Mouse (Mus musculus): ENCODE data around the gene Plxnd1. TPM values are rescaled to one million over a fixed set of nuclear protein-coding genes. Genes with fewer than 3 reads are reported as not detected.

Gene Plxnd1
- polyA plus RNA-seq, 1 experiment, result 115 TPM

- no peak for TF ChIP-seq CTCF (IDR thresholded peaks at IDR 0.05; ENCODE audit: extremely low read depth, insufficient read depth, low read length)
- no peak for TF ChIP-seq POLR2A (IDR thresholded peaks at IDR 0.05; ENCODE audit: extremely low read depth, insufficient read depth, low read length)
- H3K4me1 ChIP-seq (ENCODE audit: control insufficient read depth, insufficient read depth, low read length), result peaks cover 18% of the 10 kb centered on the region
- peak overlapping the region; percentile 20; the same call in 1 of the 2 replicates for H3K27ac ChIP-seq (ENCODE audit: insufficient read depth, low read length)
- H3K4me3 ChIP-seq (ENCODE audit: insufficient read depth, low read length), result no peak overlapping the region
Measured at GRCm38 (mm10) chr6:115986472-115987095, 8.2 kb downstream of the Plxnd1 start.

DNA sequence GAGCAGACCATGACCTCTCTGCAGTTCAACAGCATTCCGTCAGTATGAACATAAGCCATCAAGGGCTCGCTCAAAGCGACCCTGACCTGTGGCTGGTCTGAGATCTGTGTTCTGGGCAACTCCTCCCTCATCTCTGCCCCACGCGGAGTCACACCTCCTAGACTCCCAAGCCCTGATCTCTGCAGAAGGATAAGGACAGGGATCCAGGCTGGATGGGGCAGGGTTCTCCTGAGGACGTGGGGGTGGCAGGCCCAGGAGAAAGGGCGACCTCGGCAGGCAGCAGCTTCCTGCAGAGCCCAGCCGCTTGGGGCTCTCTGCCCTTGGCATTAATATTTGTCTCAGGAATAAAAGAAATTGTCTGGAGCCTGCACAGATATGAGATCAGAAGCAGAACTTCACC is 9.2 kb downstream of the Plxnd1 start:
- no peak for TF ChIP-seq POLR2A (IDR thresholded peaks at IDR 0.05; ENCODE audit: extremely low read depth, insufficient read depth, low read length)
- no peak for TF ChIP-seq CTCF (IDR thresholded peaks at IDR 0.05; ENCODE audit: extremely low read depth, insufficient read depth, low read length)
- Histone ChIP-seq H3K4me3 (ENCODE audit: insufficient read depth, low read length) (no peak overlapping the region), H3K27ac (ENCODE audit: insufficient read depth, low read length) (no peak overlapping the region), H3K4me1 (ENCODE audit: control insufficient read depth, insufficient read depth, low read length) (peaks cover 18% of the 10 kb centered on the region)

DNA sequence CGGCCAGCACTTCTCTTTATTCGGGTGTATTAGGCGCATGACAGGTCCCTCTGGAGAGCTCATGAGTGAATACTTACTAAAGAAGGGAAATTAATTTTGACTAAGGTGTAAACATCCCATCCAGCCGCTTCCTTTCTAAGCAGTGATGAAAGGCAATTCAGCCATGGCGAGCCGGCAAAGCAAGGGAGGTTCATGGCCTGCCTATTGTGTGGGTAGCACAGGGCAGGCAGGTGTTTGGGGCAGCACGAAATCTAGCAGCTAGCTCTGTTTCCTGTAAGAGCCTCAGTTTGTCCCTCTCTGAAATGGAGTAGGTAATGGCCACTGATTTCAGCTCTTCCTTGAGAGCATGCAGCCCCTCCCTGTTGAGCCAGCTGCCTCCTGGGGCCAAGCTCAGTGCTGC is 10.2 kb downstream of the Plxnd1 start:
- Histone ChIP-seq H3K27ac (ENCODE audit: insufficient read depth, low read length) (no peak overlapping the region; the same call in 1 of the 2 replicates), H3K4me1 (ENCODE audit: control insufficient read depth, insufficient read depth, low read length) (peaks cover 12% of the 10 kb centered on the region), H3K4me3 (ENCODE audit: insufficient read depth, low read length) (no peak overlapping the region)
- TF ChIP-seq CTCF (IDR thresholded peaks at IDR 0.05; ENCODE audit: extremely low read depth, insufficient read depth, low read length) (no peak), POLR2A (IDR thresholded peaks at IDR 0.05; ENCODE audit: extremely low read depth, insufficient read depth, low read length) (no peak)

DNA sequence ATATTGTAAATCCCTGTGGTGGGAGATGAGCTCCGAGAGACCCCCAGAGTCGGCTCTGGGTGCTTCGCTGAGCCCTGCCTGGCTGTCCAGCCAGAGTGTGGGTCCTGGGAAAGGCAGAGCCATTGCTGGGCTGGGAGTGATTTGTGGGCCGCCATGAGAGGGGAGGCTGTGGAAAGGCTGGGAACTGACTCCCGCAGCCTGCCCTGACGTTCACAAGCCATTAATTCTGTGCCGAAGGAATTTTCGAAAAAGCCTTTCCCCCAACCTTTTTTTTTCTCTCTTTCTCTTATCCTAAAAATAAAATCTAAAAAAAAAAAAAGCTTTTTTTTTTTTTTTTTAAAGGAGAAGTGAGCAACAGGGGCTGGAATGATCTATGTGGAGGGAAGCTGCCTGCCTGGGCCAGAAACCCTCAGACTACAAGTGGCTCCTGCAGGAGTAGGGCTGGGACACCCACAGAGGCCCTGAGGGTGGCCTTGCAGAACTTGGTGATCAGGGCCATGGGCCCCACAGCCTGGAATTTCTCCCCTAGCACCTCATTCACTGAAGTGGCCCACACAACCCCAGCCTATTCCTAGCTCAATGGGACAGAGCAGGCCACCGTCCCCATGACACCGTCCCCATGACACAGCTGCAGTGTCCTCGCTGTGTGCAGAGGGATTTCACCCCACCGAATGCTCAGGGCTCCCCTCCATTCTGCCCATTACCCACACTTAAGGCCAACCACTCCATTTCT is 11.3 kb downstream of the Plxnd1 start:
- H3K4me1 ChIP-seq (ENCODE audit: control insufficient read depth, insufficient read depth, low read length), result peaks cover 9% of the 10 kb centered on the region
- no peak overlapping the region for H3K4me3 ChIP-seq (ENCODE audit: insufficient read depth, low read length)
- no peak overlapping the region for H3K27ac ChIP-seq (ENCODE audit: insufficient read depth, low read length)

DNA sequence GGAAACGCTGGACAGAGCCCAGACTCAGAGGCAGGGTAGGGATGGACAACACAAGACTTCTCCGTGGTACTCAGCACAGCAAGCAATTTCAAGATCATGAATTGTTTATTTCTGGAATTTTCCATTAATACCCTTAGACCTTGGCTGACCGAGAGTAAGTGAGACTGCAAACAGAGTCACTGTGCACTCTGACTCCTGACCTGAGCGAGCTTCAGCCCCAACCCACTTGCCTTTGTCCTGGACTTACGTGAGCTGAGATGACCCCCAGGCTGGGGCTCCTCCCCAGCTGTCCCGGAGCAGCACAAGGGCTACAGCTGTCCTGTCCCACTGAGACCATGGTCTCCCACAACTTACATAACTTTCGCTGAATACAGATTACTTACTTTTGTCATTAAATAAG is 11.9 kb downstream of the Plxnd1 start:
- no peak for TF ChIP-seq POLR2A (IDR thresholded peaks at IDR 0.05; ENCODE audit: extremely low read depth, insufficient read depth, low read length)
- no peak for TF ChIP-seq CTCF (IDR thresholded peaks at IDR 0.05; ENCODE audit: extremely low read depth, insufficient read depth, low read length)
- Histone ChIP-seq H3K27ac (ENCODE audit: insufficient read depth, low read length) (peak overlapping the region; percentile 55), H3K4me3 (ENCODE audit: insufficient read depth, low read length) (no peak overlapping the region), H3K4me1 (ENCODE audit: control insufficient read depth, insufficient read depth, low read length) (peaks cover 9% of the 10 kb centered on the region)

More for the DNA sequence above, 11.3 kb downstream of the Plxnd1 start:
- no peak for TF ChIP-seq CTCF (IDR thresholded peaks at IDR 0.05; ENCODE audit: extremely low read depth, insufficient read depth, low read length)
- TF ChIP-seq POLR2A (IDR thresholded peaks at IDR 0.05; ENCODE audit: extremely low read depth, insufficient read depth, low read length), result no peak

- Histone ChIP-seq H3K27ac (ENCODE audit: insufficient read depth, low read length) (no peak overlapping the region), H3K4me3 (ENCODE audit: insufficient read depth, low read length) (no peak overlapping the region), H3K4me1 (ENCODE audit: control insufficient read depth, insufficient read depth, low read length) (0 out of 2 replicates have a peak, but pooled peaks cover 3% of the 10 kb centered on the region)
- TF ChIP-seq CTCF (IDR thresholded peaks at IDR 0.05; ENCODE audit: extremely low read depth, insufficient read depth, low read length) (0 out of 2 replicates have a peak, but pooled peaks have one; percentile 16), POLR2A (IDR thresholded peaks at IDR 0.05; ENCODE audit: extremely low read depth, insufficient read depth, low read length) (no peak)
Measured at GRCm38 (mm10) chr6:115978596-115978995, 16.2 kb downstream of the Plxnd1 start.

- Histone ChIP-seq H3K27ac (ENCODE audit: insufficient read depth, low read length) (no peak overlapping the region), H3K4me3 (ENCODE audit: insufficient read depth, low read length) (no peak overlapping the region), H3K4me1 (ENCODE audit: control insufficient read depth, insufficient read depth, low read length) (0 out of 2 replicates have a peak, but pooled peaks cover 2% of the 10 kb centered on the region)
- TF ChIP-seq CTCF (IDR thresholded peaks at IDR 0.05; ENCODE audit: extremely low read depth, insufficient read depth, low read length) (no peak), POLR2A (IDR thresholded peaks at IDR 0.05; ENCODE audit: extremely low read depth, insufficient read depth, low read length) (no peak)
Measured at GRCm38 (mm10) chr6:115977810-115978209, 17.0 kb downstream of the Plxnd1 start.

DNA sequence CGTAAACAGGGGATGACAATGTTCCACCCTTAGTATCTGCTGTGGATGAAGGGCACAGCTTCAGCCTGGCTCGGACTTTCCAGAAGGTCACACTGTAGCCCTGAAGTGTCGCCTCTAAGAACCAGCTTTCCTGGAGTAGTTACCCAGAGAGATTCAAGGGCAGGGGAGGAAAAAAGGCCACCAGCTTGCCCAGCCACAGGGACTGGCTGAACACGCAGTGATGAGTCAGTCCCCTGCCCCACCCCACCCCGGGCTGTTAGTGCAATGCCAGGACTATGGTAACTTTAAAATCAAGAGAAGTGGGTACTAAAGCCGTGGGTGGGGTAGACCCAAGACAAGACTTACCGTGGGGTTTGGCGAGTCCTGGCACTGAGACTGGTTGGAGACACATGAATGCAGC is 19.2 kb downstream of the Plxnd1 start:
- no peak for TF ChIP-seq POLR2A (IDR thresholded peaks at IDR 0.05; ENCODE audit: extremely low read depth, insufficient read depth, low read length)
- no peak for TF ChIP-seq CTCF (IDR thresholded peaks at IDR 0.05; ENCODE audit: extremely low read depth, insufficient read depth, low read length)
- no peak overlapping the region for H3K4me3 ChIP-seq (ENCODE audit: insufficient read depth, low read length)
- H3K27ac ChIP-seq (ENCODE audit: insufficient read depth, low read length), result no peak overlapping the region
- H3K4me1 ChIP-seq (ENCODE audit: control insufficient read depth, insufficient read depth, low read length), result 0 out of 2 replicates have a peak, but pooled peaks cover 2% of the 10 kb centered on the region

DNA sequence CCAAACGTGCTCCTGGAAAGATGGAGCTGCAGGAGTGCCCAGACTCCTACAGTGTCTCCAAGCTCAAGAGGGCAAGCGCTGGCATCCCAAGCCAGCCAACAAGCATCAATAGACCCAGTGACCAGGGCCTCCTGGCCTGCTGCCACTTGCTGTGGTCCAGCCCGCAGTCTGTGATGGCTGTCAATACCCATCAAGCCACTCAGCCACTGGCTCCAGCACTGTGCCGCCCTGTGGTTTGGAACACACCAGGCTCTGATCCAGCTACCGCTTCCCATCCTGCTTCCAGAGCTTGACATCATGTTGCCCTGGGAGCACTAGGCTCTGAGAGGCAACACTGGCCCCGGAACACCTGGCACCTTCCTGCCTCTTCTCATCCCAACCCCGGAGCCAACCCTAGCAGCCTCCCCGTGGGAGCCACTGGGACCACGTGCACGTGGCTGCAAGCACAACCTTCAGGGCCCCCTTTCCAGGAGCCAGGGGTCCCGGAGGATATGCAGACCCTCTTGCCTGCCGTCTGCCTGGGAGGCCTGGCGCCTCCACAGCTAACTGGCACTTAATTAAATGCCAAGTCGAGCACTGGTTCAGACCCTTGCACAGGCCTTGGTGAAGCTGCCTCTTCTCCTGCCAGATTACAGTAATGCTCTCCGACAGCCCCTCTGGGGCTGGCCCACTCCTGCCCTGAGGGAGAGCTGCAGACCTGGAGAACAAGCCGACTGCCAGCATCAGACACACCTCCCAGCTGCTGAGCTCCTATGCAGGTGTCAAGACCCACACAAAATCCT is 20.7 kb downstream of the Plxnd1 start:
- Histone ChIP-seq H3K4me3 (ENCODE audit: insufficient read depth, low read length) (no peak overlapping the region), H3K4me1 (ENCODE audit: control insufficient read depth, insufficient read depth, low read length) (0 out of 2 replicates have a peak, but pooled peaks cover 2% of the 10 kb centered on the region), H3K27ac (ENCODE audit: insufficient read depth, low read length) (no peak overlapping the region)
- TF ChIP-seq POLR2A (IDR thresholded peaks at IDR 0.05; ENCODE audit: extremely low read depth, insufficient read depth, low read length) (no peak), CTCF (IDR thresholded peaks at IDR 0.05; ENCODE audit: extremely low read depth, insufficient read depth, low read length) (no peak)

Data from cortical plate, adult 2 months (tissue).